Mouse (Mus musculus): ENCODE data around the gene Gm14496.
"Not testable (repeated sequence)": the region's sequence is repeated elsewhere in the genome, so short reads cannot be mapped to it uniquely, and the experiment has no call there.

Gm14496 gene

GRCm38 (mm10) chr2:181990829-181991228 is at the start of gene Gm14496:
Gm14496 (plus strand) TSS chr2:181991129.
- no peak for DNase-seq (ENCODE audit: low read depth, low spot score)

- not testable (repeated sequence) for DNase-seq (ENCODE audit: low read depth, low spot score)
Measured at GRCm38 (mm10) chr2:181952747-181953680, 37.9 kb upstream of the Gm14496 start.

GRCm38 (mm10) chr2:181968395-181968794 is 22.5 kb upstream of the Gm14496 start:
- no peak for DNase-seq (ENCODE audit: low read depth, low spot score)

GRCm38 (mm10) chr2:181969187-181969586 is 21.7 kb upstream of the Gm14496 start:
- no peak for DNase-seq (ENCODE audit: low read depth, low spot score)

GRCm38 (mm10) chr2:181981969-181982368 is 9.0 kb upstream of the Gm14496 start:
- DNase-seq (ENCODE audit: low read depth, low spot score), result not testable (repeated sequence)
